Comparison of ENCODE assay signal across 8 mouse cellular contexts in the genomic region with DNA sequence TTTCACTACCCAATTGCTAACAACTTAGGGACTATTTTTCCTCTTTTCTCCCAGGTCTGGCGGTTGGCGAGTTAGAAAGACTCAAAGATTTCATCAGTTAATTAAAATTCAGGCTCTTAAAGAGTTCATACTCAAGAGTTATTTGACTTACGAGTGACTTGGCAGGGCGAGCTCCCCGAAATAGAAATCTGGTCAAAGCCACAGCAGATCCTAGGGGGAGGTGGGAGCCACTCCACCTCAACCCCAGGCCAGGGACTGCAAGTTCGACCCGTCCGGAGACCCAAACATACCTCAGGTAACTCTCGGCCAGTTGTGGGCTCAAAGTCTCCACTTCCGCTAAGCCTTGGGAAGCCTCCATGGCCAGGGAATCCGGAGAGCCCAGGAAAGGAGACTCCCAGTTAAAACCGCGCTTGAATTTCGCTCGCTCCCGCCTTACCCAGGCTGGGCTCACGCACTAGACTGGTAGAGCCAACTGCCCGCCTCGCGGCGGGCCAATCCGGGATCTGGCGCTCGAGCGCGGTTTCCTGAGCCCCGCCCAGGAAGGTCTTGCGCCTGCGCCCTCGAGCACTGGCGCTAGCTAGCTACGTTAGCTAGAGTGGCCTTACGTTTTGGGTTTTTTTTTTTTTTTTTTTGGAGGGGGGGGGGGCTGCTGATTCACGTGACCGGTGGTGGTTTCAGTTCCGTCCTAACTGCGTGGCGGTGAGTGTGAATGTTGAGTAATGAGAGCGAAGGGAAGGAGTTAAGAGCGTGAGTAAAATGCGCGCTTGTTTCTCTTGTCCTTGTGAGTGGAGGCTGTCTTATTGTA. TPM values are rescaled to one million over a fixed set of nuclear protein-coding genes. Genes with fewer than 3 reads are reported as not detected.
DNase-seq lines count a peak whose midpoint lies in the region; ATAC-seq and TF ChIP-seq lines count a peak whose summit lies in the region.

A gene (minus strand): TSS at position 474 of the 805 bp plus-strand sequence.

- peak within 1 kb of the TSS; percentile 37; the same call in 1 of the 2 replicates for H3K9ac ChIP-seq in forebrain, postnatal 0 days
- peak within 1 kb of the TSS; percentile 74 for H3K9ac ChIP-seq in lung, embryonic 16.5 days (ENCODE audit: low read length)

- DNase-seq in G1E (ENCODE audit: low spot score) = peak; percentile 76
- DNase-seq in cerebellum, adult 18-20 months = peak; percentile 88 to 91
- DNase-seq in forebrain, postnatal 0 days = peak; percentile 96
- peak; percentile 51 for DNase-seq in layer of hippocampus, adult 9-10 months (ENCODE audit: low spot score)
- DNase-seq in ovary, postnatal 10 days (ENCODE audit: low spot score) = peak; percentile 61
- peak; percentile 83 to 84 for DNase-seq in thymus, postnatal 10 days (ENCODE audit: low spot score in 2 of 2)

- H3K27ac ChIP-seq in forebrain, postnatal 0 days (ENCODE audit: low read depth, low read length) = peak within 1 kb of the TSS; percentile 59; the same call in 1 of the 2 replicates
- H3K27ac ChIP-seq in lung, embryonic 16.5 days (ENCODE audit: low read length) = peak within 1 kb of the TSS; percentile 75

- no peaks in the 10 kb centered on the region for H3K9me3 ChIP-seq in G1E (replicated peaks)
- H3K9me3 ChIP-seq in forebrain, postnatal 0 days (ENCODE audit: low read length) = no peaks in the 10 kb centered on the region
- H3K9me3 ChIP-seq in lung, embryonic 16.5 days (ENCODE audit: control insufficient read depth, low read length) = no peaks in the 10 kb centered on the region

- peaks cover 15% of the 10 kb centered on the region for H3K36me3 ChIP-seq in G1E (replicated peaks)
- H3K36me3 ChIP-seq in forebrain, postnatal 0 days (ENCODE audit: insufficient read depth) = no peaks in the 10 kb centered on the region
- no peaks in the 10 kb centered on the region for H3K36me3 ChIP-seq in lung, embryonic 16.5 days (ENCODE audit: control insufficient read depth, insufficient read depth, low read length)

- H3K27me3 ChIP-seq in G1E (ENCODE audit: insufficient read depth, low read length) = no peaks in the 10 kb centered on the region
- no peaks in the 10 kb centered on the region for H3K27me3 ChIP-seq in forebrain, postnatal 0 days (ENCODE audit: insufficient read depth, low read length)
- H3K27me3 ChIP-seq in lung, embryonic 16.5 days (ENCODE audit: control insufficient read depth, insufficient read depth, low read depth, low read length) = no peaks in the 10 kb centered on the region

- peak within 1 kb of the TSS; percentile 51 for H3K4me2 ChIP-seq in forebrain, postnatal 0 days (ENCODE audit: low read depth)
- H3K4me2 ChIP-seq in lung, embryonic 16.5 days (ENCODE audit: low read depth, low read length) = peak within 1 kb of the TSS; percentile 53

- peak; percentile 89 for ATAC-seq in G1E (ENCODE audit: extremely low read depth, insufficient number of reproducible peaks, low FRiP score, poor library complexity, severe bottlenecking)
- peak; percentile 100 for ATAC-seq in forebrain, postnatal 0 days
- ATAC-seq in hematopoietic stem cell, adult 5-6 weeks (replicated peaks in 1 of 2; ENCODE audit: insufficient read depth in 1 of 2, low FRiP score in 2 of 2, low TSS enrichment in 1 of 2, low read depth in 1 of 2, poor library complexity in 2 of 2, severe bottlenecking in 2 of 2) = peak; percentile 97
- peak; percentile 99 for ATAC-seq in lung, embryonic 16.5 days (ENCODE audit: low read depth)

- H3K4me1 ChIP-seq in G1E (ENCODE audit: insufficient read depth, low read depth, low read length) = peaks cover 15% of the 10 kb centered on the region
- no peaks in the 10 kb centered on the region for H3K4me1 ChIP-seq in forebrain, postnatal 0 days (ENCODE audit: insufficient read depth)
- H3K4me1 ChIP-seq in lung, embryonic 16.5 days (replicated peaks; ENCODE audit: control insufficient read depth, insufficient read depth, low read length) = no peaks in the 10 kb centered on the region

- H3K4me3 ChIP-seq in G1E (ENCODE audit: low read depth, low read length) = peak within 1 kb of the TSS; percentile 73
- peak within 1 kb of the TSS; percentile 43 for H3K4me3 ChIP-seq in forebrain, postnatal 0 days (ENCODE audit: low read depth, low read length)
- peak within 1 kb of the TSS; percentile 65 for H3K4me3 ChIP-seq in lung, embryonic 16.5 days (ENCODE audit: low read length)

- no peak for TF ChIP-seq CTCF in G1E (IDR thresholded peaks at IDR 0.05; ENCODE audit: low read depth, low read length)
- no peak for TF ChIP-seq CTCF in forebrain, postnatal 0 days (IDR thresholded peaks at IDR 0.05; ENCODE audit: low read depth)

- 20% methylated on average over 42 of the region's 42 CpGs for WGBS in forebrain, postnatal 0 days
- WGBS in lung, embryonic 16.5 days = 8% methylated on average over 42 of the region's 42 CpGs

RNA-seq across cellular contexts. Expression of the gene that starts here (rescaled TPM):
- total RNA-seq in G1E (2014; fragmentation: Nextera tagmentation) = 20.7 and 22.0 TPM in 2 replicates
- 36.0 and 40.9 TPM in 2 replicates for total RNA-seq in G1E (2017)
- polyA plus RNA-seq in G1E (2012) = 0.80 and 1.2 TPM in 2 replicates
- total RNA-seq in forebrain, postnatal 0 days (2014; rRNA removed) = 1.2 and 2.0 TPM in 2 replicates
- polyA plus RNA-seq in forebrain, postnatal 0 days (2015; fragmentation: Nextera tagmentation; extraction: Ambion mirVana) = 0.52 and 0.64 TPM in 2 replicates
- total RNA-seq in hematopoietic stem cell, adult 5-6 weeks (2017) = 18.9 and 25.4 TPM in 2 replicates
- 15.7 and 16.8 TPM in 2 replicates for polyA plus RNA-seq in lung, embryonic 16.5 days (2015; fragmentation: Nextera tagmentation; extraction: Ambion mirVana)

Comparison
In these comparisons a context has a peak if more than half of its experiments do, and no peak if none do; other contexts are left out.
1. Peak in every context shown above with its lines: DNase-seq, ATAC-seq, H3K4me3 ChIP-seq and H3K27ac ChIP-seq.